Mouse (Mus musculus) forebrain, embryonic 10.5 days (tissue): ENCODE measurements around the gene Ptpn4. TPM values are rescaled to one million over a fixed set of nuclear protein-coding genes. Genes with fewer than 3 reads are reported as not detected.
A peak's percentile ranks its signal among the peaks of the same experiment; 100 is the strongest.

Experiments
- DNase-seq: peaks from one replicate; pipeline ENCODE4 v3.0.0-alpha.2; 2017; ENCODE audit warnings: low spot score; ENCODE audit errors: extremely low spot score
- H3K27ac ChIP-seq: fragments of 300-500 bp; sonication (generic); 2 replicates; pipeline ENCODE4 v1.5.1; 2016; ENCODE audit warnings: mild to moderate bottlenecking
- H3K27me3 ChIP-seq: fragments of 300-500 bp; sonication (generic); 2 replicates; pipeline ENCODE4 v1.6.1; 2016; ENCODE audit warnings: mild to moderate bottlenecking; ENCODE audit not compliant: poor library complexity, severe bottlenecking
- H3K36me3 ChIP-seq: fragments of 300-500 bp; sonication (generic); replicated peaks from 2 replicates; pipeline ENCODE4 v1.6.1; 2016; ENCODE audit warnings: mild to moderate bottlenecking, moderate library complexity
- H3K4me1 ChIP-seq: fragments of 300-500 bp; sonication (generic); 2 replicates; pipeline ENCODE4 v1.6.1; 2016
- H3K4me3 ChIP-seq: fragments of 300-500 bp; sonication (generic); 2 replicates; pipeline ENCODE4 v1.5.1; 2016; ENCODE audit warnings: mild to moderate bottlenecking, moderate library complexity
- H3K9me3 ChIP-seq: fragments of 300-500 bp; sonication (generic); 2 replicates; pipeline ENCODE4 v1.6.1; 2016; ENCODE audit warnings: mild to moderate bottlenecking, moderate library complexity
- WGBS: fragments of 180-500 bp; shearing (Covaris S2); methylation state at CpG from one replicate; pipeline ENCODE4 v1.1.7; 2016; 5-methylcytosine and 5-hydroxymethylcytosine counted together
- polyA plus RNA-seq: library from polyadenylated mRNA; unstranded; fragments of >200 nt; fragmentation: Nextera tagmentation; extraction: Ambion mirVana; gene quantifications from 2 replicates; pipeline ENCODE4 v1.2.1, GENCODE M21; 2016

The Ptpn4 gene
- polyA plus RNA-seq: 7.6 and 8.2 TPM in 2 replicates

- under 1% methylated on average over 79 of the region's 79 CpGs for WGBS
- Histone ChIP-seq H3K27ac (peak within 1 kb of the TSS; percentile 98), H3K4me3 (peak within 1 kb of the TSS; percentile 90), H3K9me3 (no peaks in the 10 kb centered on the region), H3K36me3 (no peaks in the 10 kb centered on the region), H3K4me1 (peaks cover 26% of the 10 kb centered on the region), H3K27me3 (no peaks in the 10 kb centered on the region)
- DNase-seq: peak; percentile 99
Observed at GRCm38 (mm10) chr1:119837035-119837751, at the start of gene Ptpn4. Gene Ptpn4 (minus strand): TSS chr1:119837613.

- Histone ChIP-seq H3K27ac (no peak overlapping the region), H3K4me3 (no peak overlapping the region), H3K4me1 (peaks cover 7% of the 10 kb centered on the region), H3K27me3 (no peaks in the 10 kb centered on the region), H3K36me3 (no peaks in the 10 kb centered on the region), H3K9me3 (no peaks in the 10 kb centered on the region)
- DNase-seq: no peak
- 86% methylated on average over 7 of the region's 7 CpGs for WGBS
Observed at GRCm38 (mm10) chr1:119886320-119886719, 48.9 kb upstream of the Ptpn4 start.

- Histone ChIP-seq H3K27ac (no peak overlapping the region), H3K36me3 (no peaks in the 10 kb centered on the region), H3K4me3 (no peak overlapping the region), H3K9me3 (no peaks in the 10 kb centered on the region), H3K4me1 (peaks cover 7% of the 10 kb centered on the region), H3K27me3 (no peaks in the 10 kb centered on the region)
- 93% methylated on average over 3 of the region's 3 CpGs for WGBS
- no peak for DNase-seq
Observed at GRCm38 (mm10) chr1:119884272-119884671, 46.9 kb upstream of the Ptpn4 start.

GRCm38 (mm10) chr1:119878909-119879308 is 41.5 kb upstream of the Ptpn4 start:
- whole genome bisulfite sequencing: 87% methylated on average over 7 of the region's 7 CpGs
- no peak for DNase-seq
- no peak overlapping the region for H3K4me3 ChIP-seq
- no peak overlapping the region for H3K27ac ChIP-seq
- H3K36me3 ChIP-seq: no peaks in the 10 kb centered on the region
- no peaks in the 10 kb centered on the region for H3K27me3 ChIP-seq
- H3K9me3 ChIP-seq: no peaks in the 10 kb centered on the region
- peaks cover 6% of the 10 kb centered on the region; the same call in 1 of the 2 replicates for H3K4me1 ChIP-seq

GRCm38 (mm10) chr1:119877469-119877868 is 40.1 kb upstream of the Ptpn4 start:
- Histone ChIP-seq H3K36me3 (no peaks in the 10 kb centered on the region), H3K9me3 (no peaks in the 10 kb centered on the region), H3K4me3 (no peak overlapping the region), H3K27me3 (no peaks in the 10 kb centered on the region), H3K4me1 (peaks cover 6% of the 10 kb centered on the region; the same call in 1 of the 2 replicates), H3K27ac (no peak overlapping the region)
- DNase-seq: no peak
- WGBS: 94% methylated on average over 4 of the region's 4 CpGs

GRCm38 (mm10) chr1:119868395-119869161 is 31.2 kb upstream of the Ptpn4 start:
- Histone ChIP-seq H3K4me1 (peaks cover 21% of the 10 kb centered on the region), H3K9me3 (peaks cover 3% of the 10 kb centered on the region), H3K36me3 (no peaks in the 10 kb centered on the region), H3K27me3 (no peaks in the 10 kb centered on the region), H3K27ac (0 out of 2 replicates have a peak overlapping the region, but pooled peaks have one; percentile 4), H3K4me3 (no peak overlapping the region)
- no peak for DNase-seq
- 67% methylated on average over 13 of the region's 13 CpGs for WGBS

- no peaks in the 10 kb centered on the region for H3K27me3 ChIP-seq
- no peak overlapping the region for H3K27ac ChIP-seq
- peaks cover 21% of the 10 kb centered on the region for H3K4me1 ChIP-seq
- DNase-seq: no peak
- WGBS: 46% methylated on average over 2 of the region's 2 CpGs
- no peaks in the 10 kb centered on the region for H3K36me3 ChIP-seq
- H3K4me3 ChIP-seq: no peak overlapping the region
- peaks cover 3% of the 10 kb centered on the region for H3K9me3 ChIP-seq
Observed at GRCm38 (mm10) chr1:119867300-119867699, 29.9 kb upstream of the Ptpn4 start.

GRCm38 (mm10) chr1:119865311-119865710 is 27.9 kb upstream of the Ptpn4 start:
- DNase-seq: no peak
- Histone ChIP-seq H3K4me1 (peaks cover 21% of the 10 kb centered on the region), H3K9me3 (peaks cover 2% of the 10 kb centered on the region), H3K27ac (no peak overlapping the region), H3K36me3 (no peaks in the 10 kb centered on the region), H3K27me3 (no peaks in the 10 kb centered on the region), H3K4me3 (no peak overlapping the region)
- 87% methylated on average over 6 of the region's 6 CpGs for WGBS

- Histone ChIP-seq H3K9me3 (no peaks in the 10 kb centered on the region), H3K27me3 (no peaks in the 10 kb centered on the region), H3K36me3 (no peaks in the 10 kb centered on the region), H3K4me3 (no peak overlapping the region), H3K4me1 (peaks cover 11% of the 10 kb centered on the region), H3K27ac (no peak overlapping the region)
- WGBS: 83% methylated on average over 7 of the region's 7 CpGs
- no peak for DNase-seq
Observed at GRCm38 (mm10) chr1:119863507-119864296, 26.3 kb upstream of the Ptpn4 start.

- H3K27me3 ChIP-seq: no peaks in the 10 kb centered on the region
- H3K4me3 ChIP-seq: no peak overlapping the region
- no peaks in the 10 kb centered on the region for H3K4me1 ChIP-seq
- no peak for DNase-seq
- 87% methylated on average over 5 of the region's 5 CpGs for WGBS
- no peak overlapping the region for H3K27ac ChIP-seq
- H3K9me3 ChIP-seq: peaks cover 4% of the 10 kb centered on the region; the same call in 1 of the 2 replicates
- no peaks in the 10 kb centered on the region for H3K36me3 ChIP-seq
Observed at GRCm38 (mm10) chr1:119859566-119859965, 22.2 kb upstream of the Ptpn4 start.

- Histone ChIP-seq H3K9me3 (peaks cover 3% of the 10 kb centered on the region; the same call in 1 of the 2 replicates), H3K27ac (no peak overlapping the region), H3K27me3 (no peaks in the 10 kb centered on the region), H3K4me1 (no peaks in the 10 kb centered on the region), H3K4me3 (no peak overlapping the region), H3K36me3 (no peaks in the 10 kb centered on the region)
- no peak for DNase-seq
- 92% methylated on average over 5 of the region's 5 CpGs for WGBS
Observed at GRCm38 (mm10) chr1:119852980-119853379, 15.6 kb upstream of the Ptpn4 start.

GRCm38 (mm10) chr1:119852339-119852738 is 14.9 kb upstream of the Ptpn4 start:
- no peak overlapping the region for H3K27ac ChIP-seq
- H3K9me3 ChIP-seq: no peaks in the 10 kb centered on the region
- H3K36me3 ChIP-seq: no peaks in the 10 kb centered on the region
- DNase-seq: no peak
- no peaks in the 10 kb centered on the region for H3K4me1 ChIP-seq
- no peak overlapping the region for H3K4me3 ChIP-seq
- H3K27me3 ChIP-seq: no peaks in the 10 kb centered on the region
- WGBS: 84% methylated on average over 4 of the region's 4 CpGs
